Mouse (Mus musculus) neural tube, embryonic 15.5 days (tissue): ENCODE data around the gene Serpina12. TPM values are rescaled to one million over a fixed set of nuclear protein-coding genes. Genes with fewer than 3 reads are reported as not detected.

Source experiments
- ATAC-seq: fragments of 200-750 bp; cut with Nextera tagmentation; 2 replicates; pipeline ENCODE4 v1.8.0; 2017; ENCODE audit warnings: mild to moderate bottlenecking, moderate TSS enrichment, moderate library complexity; ENCODE audit not compliant: low FRiP score
- H3K27ac ChIP-seq: fragments of 300-500 bp; sonication (generic); replicated peaks from 2 replicates; pipeline ENCODE4 v1.5.1; 2015; ENCODE audit warnings: mild to moderate bottlenecking, inconsistent platforms
- H3K27me3 ChIP-seq: fragments of 300-500 bp; sonication (generic); replicated peaks from 2 replicates; pipeline ENCODE4 v1.6.1; 2015; ENCODE audit warnings: inconsistent platforms
- H3K36me3 ChIP-seq: fragments of 300-500 bp; sonication (generic); 2 replicates; pipeline ENCODE4 v1.6.1; 2015; ENCODE audit warnings: inconsistent platforms
- H3K4me1 ChIP-seq: fragments of 300-500 bp; sonication (generic); 2 replicates; pipeline ENCODE4 v1.6.1; 2015; ENCODE audit warnings: inconsistent platforms
- H3K4me2 ChIP-seq: fragments of 300-500 bp; sonication (generic); 2 replicates; pipeline ENCODE4 v1.6.1; 2015; ENCODE audit warnings: inconsistent platforms, mild to moderate bottlenecking, moderate library complexity
- H3K4me3 ChIP-seq: fragments of 300-500 bp; sonication (generic); replicated peaks from 2 replicates; pipeline ENCODE4 v1.5.1; 2015; ENCODE audit warnings: mild to moderate bottlenecking, inconsistent platforms
- H3K9ac ChIP-seq: fragments of 300-500 bp; sonication (generic); replicated peaks from 2 replicates; pipeline ENCODE4 v1.6.1; 2015; ENCODE audit warnings: mild to moderate bottlenecking, inconsistent platforms
- H3K9me3 ChIP-seq: fragments of 300-500 bp; sonication (generic); replicated peaks from 2 replicates; pipeline ENCODE4 v1.6.1; 2016; ENCODE audit warnings: inconsistent platforms
- WGBS: fragments of 180-500 bp; shearing (Covaris S2); methylation state at CpG from one replicate; pipeline ENCODE4 v1.1.7; 2015; ENCODE audit warnings: mixed read lengths; 5-methylcytosine and 5-hydroxymethylcytosine counted together
- polyA plus RNA-seq: library from polyadenylated mRNA; unstranded; fragments of >200 nt; fragmentation: Nextera tagmentation; extraction: Ambion mirVana; gene quantifications from 2 replicates; pipeline ENCODE4 v1.2.1, GENCODE M21; 2015

Gene Serpina12
- polyA plus RNA-seq = not detected in 2 replicates

DNA sequence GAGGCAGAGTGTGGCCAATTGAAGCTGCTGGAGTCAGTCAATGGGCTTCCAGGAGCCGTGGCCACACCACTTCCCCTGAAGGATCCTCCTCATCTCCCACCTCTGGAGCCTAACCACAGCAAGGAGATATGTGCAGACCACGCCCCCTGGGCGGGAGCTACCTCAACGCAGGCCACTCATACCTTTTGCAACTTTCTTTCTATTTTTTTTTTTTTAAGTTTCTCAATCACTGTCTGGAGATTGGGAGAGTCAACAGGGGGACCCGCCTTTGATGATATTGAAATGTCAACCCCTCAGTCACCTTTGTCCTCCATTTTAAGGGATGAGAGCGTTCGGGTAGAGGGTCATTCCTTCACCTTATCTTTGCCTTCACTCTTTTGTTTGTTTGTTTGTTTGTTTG lies at the start of gene Serpina12:
TSS of gene Serpina12 (minus strand) at position 101 of the 400 bp plus-strand sequence.
- Histone ChIP-seq H3K4me3 (no peak within 1 kb of the TSS), H3K27ac (no peak within 1 kb of the TSS), H3K9ac (no peak within 1 kb of the TSS), H3K27me3 (no peaks in the 10 kb centered on the region), H3K9me3 (no peaks in the 10 kb centered on the region), H3K4me2 (no peak within 1 kb of the TSS), H3K36me3 (no peaks in the 10 kb centered on the region), H3K4me1 (no peaks in the 10 kb centered on the region)
- 90% methylated on average over 7 of the region's 7 CpGs for WGBS
- no peak for ATAC-seq

DNA sequence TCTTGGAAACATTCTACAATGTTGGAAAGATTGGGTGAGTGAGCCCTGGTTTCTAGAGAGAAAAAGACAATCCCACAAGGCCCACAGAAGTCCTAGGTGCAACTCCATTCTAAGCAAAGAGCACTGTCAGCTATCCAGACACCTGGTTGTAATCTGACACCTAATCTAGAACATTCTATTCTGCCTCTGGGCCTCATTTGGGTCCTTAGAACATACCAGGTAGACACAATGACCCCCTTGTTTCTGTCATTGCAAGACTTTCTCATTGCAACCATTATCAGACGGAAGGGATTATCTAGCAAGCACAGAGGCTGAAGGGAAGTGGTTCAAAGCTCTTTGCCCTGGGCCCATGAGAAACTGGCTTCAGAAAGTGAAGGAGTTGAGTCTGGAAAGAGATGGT lies 47.1 kb upstream of the Serpina12 start:
- no peak for ATAC-seq
- H3K4me1 ChIP-seq = no peaks in the 10 kb centered on the region
- 90% methylated on average over 1 of the region's 1 CpGs for WGBS
- no peaks in the 10 kb centered on the region for H3K9me3 ChIP-seq
- no peak overlapping the region for H3K4me3 ChIP-seq
- no peaks in the 10 kb centered on the region for H3K36me3 ChIP-seq
- no peak overlapping the region for H3K4me2 ChIP-seq
- no peak overlapping the region for H3K27ac ChIP-seq
- H3K27me3 ChIP-seq = no peaks in the 10 kb centered on the region
- H3K9ac ChIP-seq = no peak overlapping the region

DNA sequence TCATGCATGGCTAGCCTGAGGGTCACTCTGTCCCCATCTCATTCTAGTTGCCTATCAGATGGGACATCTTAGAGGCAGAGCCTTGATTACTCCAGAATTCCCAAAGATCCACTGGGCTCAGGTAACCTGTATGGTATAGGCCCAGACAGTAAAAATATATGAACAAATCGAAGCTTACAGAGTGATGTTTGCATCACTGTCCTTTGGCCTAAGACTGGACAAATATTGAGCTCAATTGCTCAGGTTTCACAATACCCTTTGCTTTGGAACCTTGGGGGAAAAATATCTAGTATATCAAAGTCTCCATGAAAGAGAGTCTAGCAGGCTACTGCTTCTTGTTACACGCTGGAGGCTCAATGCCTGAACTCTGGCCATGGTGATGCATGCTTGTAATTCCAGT lies 45.9 kb upstream of the Serpina12 start:
- Histone ChIP-seq H3K9me3 (no peaks in the 10 kb centered on the region), H3K4me1 (no peaks in the 10 kb centered on the region), H3K4me2 (no peak overlapping the region), H3K27ac (no peak overlapping the region), H3K4me3 (no peak overlapping the region), H3K9ac (no peak overlapping the region), H3K36me3 (no peaks in the 10 kb centered on the region), H3K27me3 (no peaks in the 10 kb centered on the region)
- no peak for ATAC-seq
- 82% methylated on average over 2 of the region's 2 CpGs for WGBS

DNA sequence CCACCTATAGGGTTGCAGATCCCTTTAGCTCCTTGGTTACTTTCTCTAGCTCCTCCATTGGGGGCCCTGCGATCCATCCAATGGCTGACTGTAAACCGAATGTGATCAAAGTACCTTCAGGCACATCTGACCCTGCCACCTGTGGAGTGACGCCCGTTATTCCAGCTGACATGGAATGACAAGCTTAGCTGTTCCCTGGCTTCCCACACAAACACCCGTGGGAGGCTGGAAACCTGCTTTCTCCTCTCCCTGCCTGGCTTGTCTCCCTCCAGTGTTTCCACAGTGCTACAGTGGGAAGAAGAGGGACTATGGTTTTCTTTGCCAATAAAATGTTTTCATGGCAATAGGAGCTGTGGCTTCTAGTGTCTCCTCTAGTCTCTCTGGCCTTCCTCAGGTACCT lies 28.0 kb upstream of the Serpina12 start:
- H3K27ac ChIP-seq = no peak overlapping the region
- H3K4me2 ChIP-seq = no peak overlapping the region
- H3K27me3 ChIP-seq = no peaks in the 10 kb centered on the region
- no peak for ATAC-seq
- 0 out of 2 replicates have a peak, but pooled peaks cover 4% of the 10 kb centered on the region for H3K4me1 ChIP-seq
- H3K4me3 ChIP-seq = no peak overlapping the region
- 63% methylated on average over 5 of the region's 5 CpGs for WGBS
- H3K9ac ChIP-seq = no peak overlapping the region
- H3K9me3 ChIP-seq = no peaks in the 10 kb centered on the region
- no peaks in the 10 kb centered on the region for H3K36me3 ChIP-seq

DNA sequence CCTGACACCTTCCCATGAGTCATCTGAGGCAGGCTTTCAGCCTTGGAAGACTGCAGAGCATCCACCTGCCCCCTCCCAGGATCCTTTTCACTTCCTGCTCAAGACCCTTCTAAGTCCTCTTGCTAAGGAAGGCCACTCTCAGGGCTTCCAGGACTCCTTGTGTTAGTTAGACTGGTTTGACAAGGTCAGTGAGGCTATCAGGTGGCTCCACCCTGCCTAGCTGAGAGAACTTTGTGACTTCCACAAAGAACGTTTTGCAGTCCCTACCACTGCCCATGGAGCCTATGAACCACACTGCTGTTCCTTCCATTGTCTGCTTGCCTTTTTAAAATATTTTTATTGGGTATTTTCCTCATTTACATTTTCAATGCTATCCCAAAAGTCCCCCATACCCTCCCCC lies 27.5 kb upstream of the Serpina12 start:
- Histone ChIP-seq H3K9ac (no peak overlapping the region), H3K4me3 (no peak overlapping the region), H3K27me3 (no peaks in the 10 kb centered on the region), H3K27ac (no peak overlapping the region), H3K4me2 (no peak overlapping the region), H3K36me3 (no peaks in the 10 kb centered on the region), H3K4me1 (peaks cover 9% of the 10 kb centered on the region; the same call in 1 of the 2 replicates), H3K9me3 (no peaks in the 10 kb centered on the region)
- no peak for ATAC-seq
- 44% methylated on average over 1 of the region's 1 CpGs for WGBS

DNA sequence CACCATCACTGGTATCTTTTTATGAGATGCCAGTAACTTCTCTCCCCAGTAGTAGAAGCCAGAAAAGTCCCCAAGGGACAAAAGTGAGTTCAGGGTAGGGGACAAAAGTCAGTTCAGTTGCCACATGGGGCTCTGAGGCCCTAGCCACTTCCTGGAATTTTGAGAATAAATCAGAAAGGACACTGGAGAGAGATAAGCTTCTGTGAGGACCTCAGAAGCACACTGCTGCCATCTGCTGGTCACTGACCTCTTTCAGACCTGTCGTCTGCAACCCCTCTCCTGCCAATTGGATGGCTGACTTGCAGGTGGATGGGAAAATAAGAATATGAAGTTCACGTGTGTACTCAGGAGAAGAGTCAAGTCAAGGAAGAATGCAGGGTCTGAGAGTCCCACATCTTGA lies 25.4 kb upstream of the Serpina12 start:
- Histone ChIP-seq H3K9me3 (no peaks in the 10 kb centered on the region), H3K4me2 (no peak overlapping the region), H3K36me3 (no peaks in the 10 kb centered on the region), H3K9ac (no peak overlapping the region), H3K27ac (no peak overlapping the region), H3K27me3 (no peaks in the 10 kb centered on the region), H3K4me1 (peaks cover 13% of the 10 kb centered on the region), H3K4me3 (no peak overlapping the region)
- WGBS = 6% methylated on average over 2 of the region's 2 CpGs
- peak; percentile 62; the same call in 1 of the 2 replicates for ATAC-seq

DNA sequence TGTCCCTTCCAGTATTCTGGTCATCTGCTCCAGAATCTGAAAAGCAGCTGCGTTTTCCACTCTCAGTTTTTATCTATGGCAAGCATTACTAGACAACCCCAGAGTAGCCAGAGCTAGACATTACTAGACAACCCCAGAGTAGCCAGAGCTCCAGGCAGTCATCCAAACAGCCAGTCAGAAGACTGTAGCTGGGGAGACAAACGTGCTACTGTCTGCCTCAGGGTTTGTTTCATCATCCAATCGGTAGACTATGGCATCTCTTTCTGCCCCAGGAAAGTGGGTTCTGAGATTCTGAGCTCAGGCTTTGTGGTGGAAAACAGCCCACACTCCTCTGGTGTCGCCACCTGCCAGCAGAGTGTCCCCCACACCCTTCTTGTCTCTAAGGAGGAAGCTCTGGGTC lies 23.3 kb upstream of the Serpina12 start:
- H3K27ac ChIP-seq = peak overlapping the region; percentile 70
- H3K4me3 ChIP-seq = peak overlapping the region; percentile 36
- H3K4me2 ChIP-seq = peak overlapping the region; percentile 49
- H3K36me3 ChIP-seq = no peaks in the 10 kb centered on the region
- H3K9me3 ChIP-seq = no peaks in the 10 kb centered on the region
- 25% methylated on average over 4 of the region's 4 CpGs for WGBS
- 0 out of 2 replicates have a peak overlapping the region, but pooled peaks have one; percentile 36 for H3K9ac ChIP-seq
- ATAC-seq = peak; percentile 45; the same call in 1 of the 2 replicates
- no peaks in the 10 kb centered on the region for H3K27me3 ChIP-seq
- peaks cover 13% of the 10 kb centered on the region for H3K4me1 ChIP-seq

DNA sequence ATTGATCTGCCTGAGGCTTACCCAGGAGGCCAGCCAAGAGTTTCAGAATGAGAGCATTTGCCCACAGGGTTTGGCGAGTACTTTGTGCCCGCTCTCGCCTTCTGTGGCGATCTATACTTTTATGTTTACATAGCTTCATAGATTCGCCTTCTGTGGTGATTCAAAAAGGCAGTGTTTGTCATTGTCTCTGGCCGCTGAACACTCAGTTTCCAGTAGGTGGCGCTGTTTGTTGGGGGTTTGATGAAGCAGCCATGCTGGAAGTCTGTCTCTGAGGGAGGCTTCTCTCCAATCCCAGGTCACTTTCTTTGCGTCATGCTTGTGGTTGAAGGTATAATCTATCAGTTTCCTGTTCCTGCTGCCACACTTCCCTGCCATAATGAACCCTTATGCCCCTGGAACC lies 22.0 kb upstream of the Serpina12 start:
- no peak for ATAC-seq
- H3K36me3 ChIP-seq = no peaks in the 10 kb centered on the region
- H3K4me1 ChIP-seq = peaks cover 13% of the 10 kb centered on the region
- H3K9ac ChIP-seq = no peak overlapping the region
- H3K9me3 ChIP-seq = no peaks in the 10 kb centered on the region
- H3K27ac ChIP-seq = no peak overlapping the region
- no peaks in the 10 kb centered on the region for H3K27me3 ChIP-seq
- no peak overlapping the region for H3K4me2 ChIP-seq
- 22% methylated on average over 8 of the region's 8 CpGs for WGBS
- no peak overlapping the region for H3K4me3 ChIP-seq

DNA sequence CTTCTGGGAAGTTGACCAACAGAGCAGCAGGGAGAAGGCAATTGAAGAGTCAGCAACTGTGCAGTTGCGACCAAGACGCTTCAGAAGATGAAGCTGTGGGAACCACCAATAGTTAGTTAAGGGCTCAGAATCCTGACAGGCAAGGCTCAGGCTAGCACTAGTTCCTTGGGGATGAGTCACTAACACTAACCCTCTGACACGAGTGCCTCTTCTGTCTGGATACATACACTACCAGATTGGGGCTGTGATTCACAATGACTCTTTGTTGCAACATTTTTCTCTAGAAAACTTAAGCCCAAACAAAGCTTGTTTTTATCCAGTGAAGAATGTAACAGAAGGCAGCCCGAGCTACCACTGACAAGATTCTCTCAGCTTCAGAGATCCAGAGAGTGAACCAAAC lies 20.8 kb upstream of the Serpina12 start:
- 81% methylated on average over 4 of the region's 4 CpGs for WGBS
- H3K36me3 ChIP-seq = no peaks in the 10 kb centered on the region
- H3K4me1 ChIP-seq = peaks cover 13% of the 10 kb centered on the region
- no peak overlapping the region for H3K4me2 ChIP-seq
- no peak overlapping the region for H3K9ac ChIP-seq
- no peaks in the 10 kb centered on the region for H3K9me3 ChIP-seq
- no peak overlapping the region for H3K4me3 ChIP-seq
- no peak overlapping the region for H3K27ac ChIP-seq
- no peaks in the 10 kb centered on the region for H3K27me3 ChIP-seq
- ATAC-seq = no peak

DNA sequence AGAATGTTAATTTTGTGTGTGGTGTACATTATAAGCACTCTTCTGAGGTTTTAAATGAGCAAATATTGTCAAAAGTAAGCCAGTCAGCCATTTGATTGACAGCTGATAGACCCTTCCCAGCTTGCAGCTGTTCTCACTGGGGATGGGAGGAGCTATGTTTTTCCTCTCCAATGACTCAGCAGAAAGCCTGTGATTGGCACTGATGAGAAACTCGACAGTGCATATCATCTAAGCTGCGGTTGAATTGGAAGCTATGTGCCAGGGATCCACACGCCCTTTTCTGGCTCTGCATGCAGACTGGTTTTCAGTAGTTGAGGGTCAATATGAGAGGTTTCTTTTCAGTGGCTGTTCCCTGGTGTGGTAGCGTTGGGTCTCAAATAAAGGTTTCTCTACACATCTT lies 20.3 kb upstream of the Serpina12 start:
- Histone ChIP-seq H3K9ac (no peak overlapping the region), H3K4me2 (no peak overlapping the region), H3K4me3 (no peak overlapping the region), H3K27ac (no peak overlapping the region), H3K9me3 (no peaks in the 10 kb centered on the region), H3K27me3 (no peaks in the 10 kb centered on the region), H3K4me1 (peaks cover 13% of the 10 kb centered on the region), H3K36me3 (no peaks in the 10 kb centered on the region)
- no peak for ATAC-seq
- WGBS = 72% methylated on average over 4 of the region's 4 CpGs

DNA sequence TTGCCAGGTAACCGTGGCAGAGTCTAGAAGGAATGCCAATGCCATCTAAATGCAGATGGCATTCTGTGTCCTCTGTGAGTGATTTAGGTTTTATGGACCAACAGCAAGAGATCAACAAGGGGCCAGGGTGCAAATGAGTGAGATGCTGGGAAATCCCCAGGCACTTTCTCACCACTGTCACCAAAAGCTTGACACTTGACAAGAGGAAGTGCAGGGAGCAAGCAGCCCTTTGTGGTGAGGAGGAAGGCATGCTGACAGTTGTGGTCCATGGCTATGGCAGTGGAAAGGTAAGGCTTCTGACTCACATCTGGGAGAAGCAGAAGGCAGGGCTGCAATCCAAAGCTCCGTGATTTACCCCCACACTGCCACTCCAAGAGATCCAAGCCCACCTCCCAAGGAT lies 17.6 kb upstream of the Serpina12 start:
- peaks cover 6% of the 10 kb centered on the region for H3K4me1 ChIP-seq
- no peaks in the 10 kb centered on the region for H3K9me3 ChIP-seq
- no peaks in the 10 kb centered on the region for H3K36me3 ChIP-seq
- no peaks in the 10 kb centered on the region for H3K27me3 ChIP-seq
- no peak overlapping the region for H3K4me2 ChIP-seq
- 32% methylated on average over 2 of the region's 2 CpGs for WGBS
- no peak for ATAC-seq
- H3K4me3 ChIP-seq = no peak overlapping the region
- H3K9ac ChIP-seq = no peak overlapping the region
- H3K27ac ChIP-seq = no peak overlapping the region

DNA sequence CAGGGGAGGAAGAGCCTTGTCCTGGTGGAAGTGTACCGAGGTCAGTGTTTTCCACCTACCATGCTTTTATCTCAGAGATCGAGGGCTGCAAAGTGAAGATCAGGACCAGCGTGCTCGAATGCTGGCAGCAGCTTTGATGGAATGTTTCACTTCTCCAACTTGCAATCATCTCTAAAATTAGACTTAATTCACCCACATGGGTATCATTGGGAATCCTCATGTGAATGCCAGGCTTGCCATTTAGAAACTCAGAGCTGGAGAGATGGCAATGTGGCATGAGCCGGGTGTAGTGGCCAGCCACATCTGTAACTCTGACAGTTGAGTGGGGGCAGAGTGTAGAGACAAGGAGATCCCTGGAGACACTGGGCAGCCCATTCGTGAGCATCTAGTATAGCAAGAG lies 15.9 kb upstream of the Serpina12 start:
- no peaks in the 10 kb centered on the region for H3K9me3 ChIP-seq
- no peaks in the 10 kb centered on the region for H3K27me3 ChIP-seq
- no peaks in the 10 kb centered on the region for H3K36me3 ChIP-seq
- WGBS = 83% methylated on average over 6 of the region's 6 CpGs
- H3K4me2 ChIP-seq = no peak overlapping the region
- no peak for ATAC-seq
- H3K9ac ChIP-seq = no peak overlapping the region
- H3K27ac ChIP-seq = no peak overlapping the region
- H3K4me3 ChIP-seq = no peak overlapping the region
- no peaks in the 10 kb centered on the region for H3K4me1 ChIP-seq

DNA sequence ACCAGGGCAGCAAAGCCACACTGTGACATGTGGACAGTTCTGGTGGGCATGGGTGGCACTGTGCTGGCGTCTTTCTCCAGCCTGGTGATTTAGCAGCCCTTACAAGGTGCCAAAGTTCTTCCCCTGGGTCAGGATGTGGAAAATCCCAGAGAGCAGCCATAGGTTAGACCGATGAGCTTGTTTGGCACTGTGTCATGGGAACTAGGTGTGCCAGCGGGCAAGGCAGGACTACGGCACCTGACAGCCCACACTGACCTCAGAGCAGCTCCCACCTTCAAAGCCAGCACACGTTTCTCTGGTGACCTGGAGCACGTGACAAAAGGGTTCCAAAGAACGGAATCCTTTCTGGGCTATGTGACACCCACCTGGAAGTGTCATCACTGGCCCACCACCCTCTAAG lies 13.3 kb upstream of the Serpina12 start:
- Histone ChIP-seq H3K27me3 (0 out of 2 replicates have a peak, but pooled peaks cover under 1% of the 10 kb centered on the region), H3K9me3 (no peaks in the 10 kb centered on the region), H3K4me2 (no peak overlapping the region), H3K36me3 (no peaks in the 10 kb centered on the region), H3K27ac (no peak overlapping the region), H3K9ac (no peak overlapping the region), H3K4me3 (no peak overlapping the region), H3K4me1 (no peaks in the 10 kb centered on the region)
- 87% methylated on average over 7 of the region's 7 CpGs for WGBS
- ATAC-seq = no peak
